Mouse (Mus musculus) spleen, embryonic (tissue): ENCODE measurements around the gene Gm4924.

Experiments
- CTCF ChIA-PET: fragments of 350-600 bp; sonication (Branson Sonifier 250); formaldehyde crosslinking; loops from one replicate; lab custom pipeline; 2022; lab: Charles Lee

Gene Gm4924

DNA sequence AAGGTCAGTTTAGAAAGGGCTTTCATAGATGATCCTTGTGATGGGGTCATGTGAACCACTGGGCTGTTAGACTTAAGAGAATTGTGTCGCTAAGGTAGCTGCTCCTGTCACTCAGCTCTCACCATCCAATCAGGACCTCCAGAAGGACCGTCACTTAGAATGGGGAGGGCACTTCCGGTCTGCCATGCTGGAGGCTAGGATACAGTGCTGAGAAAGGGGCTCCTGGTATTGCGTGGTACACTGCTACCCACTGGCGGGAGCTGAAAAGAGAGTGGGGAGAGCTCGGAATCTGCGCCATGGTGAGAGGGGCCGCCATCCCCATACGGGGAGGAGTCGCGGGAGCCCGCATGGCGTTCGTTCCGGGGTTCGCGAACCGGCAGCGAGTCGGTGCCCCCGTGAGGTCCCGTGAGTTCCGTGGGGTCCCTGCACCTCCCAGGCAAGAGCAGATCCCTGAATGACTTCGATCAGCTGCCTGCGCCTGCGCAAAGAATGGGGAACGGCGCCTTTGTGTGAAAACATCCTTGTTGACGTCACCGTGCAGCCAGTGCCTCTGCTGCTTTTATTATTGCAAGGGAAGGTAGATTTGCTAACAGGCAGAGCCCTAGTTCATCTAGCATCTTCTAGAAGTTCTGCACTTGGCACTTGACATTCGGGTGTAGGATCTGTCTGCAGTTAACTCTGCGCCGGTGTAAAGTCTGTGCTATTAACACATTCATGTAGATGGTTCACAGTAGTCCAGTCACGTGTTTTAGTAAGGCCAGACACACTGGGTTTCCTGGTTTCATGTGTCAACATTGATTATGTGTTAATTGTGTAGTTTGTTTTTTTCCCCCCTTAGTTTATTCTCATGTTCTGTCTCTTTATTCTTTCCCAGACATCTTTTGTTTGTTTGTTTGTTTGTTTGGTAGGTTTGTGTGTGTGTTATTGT is at the start of gene Gm4924:
Gene Gm4924 (plus strand): TSS at position 173 of the 928 bp plus-strand sequence.
- CTCF ChIA-PET = no interaction called here

DNA sequence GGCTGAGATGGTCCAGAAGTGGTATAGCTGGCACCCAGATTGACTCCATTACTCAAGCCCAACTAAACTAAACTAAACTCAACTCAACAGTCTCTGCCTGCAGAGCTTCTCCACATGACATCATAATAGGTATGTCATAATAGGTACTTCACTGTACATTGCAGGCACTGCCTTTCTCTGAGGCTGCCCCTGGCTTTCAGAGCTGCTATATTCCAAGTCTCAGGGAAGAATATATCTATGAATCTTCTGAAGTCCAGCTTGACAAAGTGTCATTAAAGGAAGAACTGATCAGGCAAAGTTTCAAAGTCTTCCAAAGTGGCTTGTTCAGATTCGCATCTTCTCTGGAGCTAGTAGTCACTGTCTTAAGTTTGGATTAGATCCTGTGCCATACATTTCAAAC is 37.6 kb upstream of the Gm4924 start, which contains the start of gene 4932415D10Rik:
Gene 4932415D10Rik (minus strand): TSS at position 101 of the 400 bp plus-strand sequence.
- CTCF ChIA-PET = no interaction called here

DNA sequence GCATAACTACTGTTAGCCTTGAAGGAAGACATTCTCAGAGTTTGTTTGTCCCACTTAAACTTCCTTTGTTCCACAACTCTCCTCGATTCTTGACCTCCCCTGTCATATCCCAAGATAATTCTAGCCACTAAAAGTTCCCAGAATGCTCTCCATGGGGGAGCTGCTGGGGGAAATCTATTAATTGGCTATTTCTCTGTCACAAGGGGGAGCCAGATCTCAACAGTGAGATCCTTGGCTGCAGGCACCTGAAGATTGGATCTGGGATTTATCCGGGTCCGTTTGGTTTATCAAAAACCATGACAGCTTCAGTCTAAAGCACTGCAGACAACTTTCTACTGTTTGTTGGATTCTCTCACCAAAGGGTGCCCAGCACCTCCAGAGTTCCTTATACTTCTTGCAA is 33.9 kb upstream of the Gm4924 start:
- CTCF ChIA-PET = no interaction called here

DNA sequence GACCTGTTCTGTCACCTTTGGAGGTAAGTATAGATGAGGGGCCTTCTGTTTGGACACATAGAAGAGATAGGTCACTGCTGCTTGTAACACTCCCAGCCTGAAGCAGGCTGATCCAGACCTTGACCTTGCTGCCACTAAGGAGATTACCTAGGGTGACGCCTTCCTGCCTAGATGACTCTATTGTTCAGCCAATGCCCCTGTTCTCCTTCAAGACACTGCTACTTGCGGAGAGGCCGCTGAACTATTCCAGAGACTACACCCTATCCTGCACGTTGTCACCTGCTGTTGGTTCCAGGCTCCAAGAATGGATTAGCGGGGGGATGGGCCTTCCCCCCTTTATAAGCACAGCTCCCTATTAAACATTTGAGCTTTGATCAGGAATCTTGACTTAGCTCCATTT is 24.2 kb upstream of the Gm4924 start:
- CTCF ChIA-PET = no interaction called here

DNA sequence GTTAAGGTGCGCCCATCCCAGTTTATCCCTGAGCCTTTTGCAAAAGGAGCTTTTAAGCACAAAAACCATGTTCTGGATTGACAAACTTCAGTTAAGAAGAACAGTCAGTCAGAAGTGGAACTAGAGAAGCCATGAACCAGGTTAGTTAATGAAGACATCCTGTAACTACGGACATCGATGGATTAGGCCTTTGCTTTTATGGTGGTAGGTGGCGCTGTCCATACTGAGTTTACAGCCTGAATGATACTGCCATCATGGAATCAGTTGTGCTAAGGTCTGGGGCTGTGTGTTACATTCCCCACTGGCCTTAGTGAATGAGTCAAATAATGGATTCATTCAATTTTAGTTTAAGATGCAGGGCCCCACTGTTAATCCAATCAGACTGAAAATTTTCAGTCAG is 1.3 kb downstream of the Gm4924 start:
- CTCF ChIA-PET = no interaction called here

DNA sequence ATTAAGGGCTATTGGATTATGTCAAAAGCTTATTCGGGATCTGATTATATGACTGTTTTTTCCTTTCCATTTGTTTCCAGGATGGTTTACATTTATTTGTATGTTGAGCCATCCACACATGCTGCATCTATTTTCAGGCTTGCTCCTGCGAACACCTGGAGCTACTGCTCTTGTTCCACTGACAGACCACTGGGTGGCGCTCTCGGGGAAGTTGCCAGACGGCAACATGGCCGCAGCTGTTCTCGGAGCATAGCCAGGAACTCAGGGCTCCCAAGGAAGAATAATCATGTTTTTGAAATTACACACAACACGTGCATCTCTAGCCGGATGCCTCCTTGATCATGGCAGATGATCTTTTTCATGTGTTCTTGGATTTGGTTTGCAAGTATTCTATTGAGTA is 7.9 kb downstream of the Gm4924 start:
- CTCF ChIA-PET = no interaction called here

DNA sequence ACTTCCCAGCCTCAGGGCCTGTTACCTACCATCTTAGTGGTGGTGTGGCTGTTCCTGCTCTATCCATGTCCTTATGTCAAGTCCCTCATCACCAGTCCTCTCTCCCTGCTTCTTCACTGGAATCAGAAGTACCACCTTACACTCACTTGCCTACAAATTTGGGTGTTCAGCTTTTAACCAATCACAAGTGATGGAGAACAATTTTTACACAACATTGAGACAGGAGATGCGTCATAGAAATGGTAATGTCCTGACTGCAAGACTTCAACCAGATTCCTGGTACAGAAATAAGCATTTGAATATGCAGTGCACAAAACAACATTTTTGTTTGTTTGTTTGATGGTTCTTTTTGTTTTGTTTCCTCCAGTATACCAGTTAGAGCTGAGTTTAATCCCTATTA is 28.9 kb downstream of the Gm4924 start:
- CTCF ChIA-PET = no interaction called here

DNA sequence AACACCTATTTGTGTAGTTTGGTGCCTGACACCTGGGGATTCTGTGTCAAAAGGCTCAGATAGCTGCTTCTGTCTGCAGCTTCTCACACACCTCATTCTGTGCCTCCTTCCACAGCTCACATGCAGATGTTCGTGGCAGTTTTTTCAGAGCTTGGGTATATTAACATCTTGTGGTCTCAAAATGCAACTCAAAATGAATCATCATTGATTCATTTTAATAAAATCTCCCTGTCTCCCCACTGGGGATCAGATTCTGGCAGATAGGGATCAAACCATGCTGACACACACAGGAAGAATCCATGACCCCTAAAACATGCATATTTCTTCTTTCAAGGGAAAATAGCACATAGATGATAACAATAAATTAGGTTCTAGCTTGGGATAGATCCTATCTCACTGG is 55.5 kb downstream of the Gm4924 start:
- CTCF ChIA-PET = no interaction called here

DNA sequence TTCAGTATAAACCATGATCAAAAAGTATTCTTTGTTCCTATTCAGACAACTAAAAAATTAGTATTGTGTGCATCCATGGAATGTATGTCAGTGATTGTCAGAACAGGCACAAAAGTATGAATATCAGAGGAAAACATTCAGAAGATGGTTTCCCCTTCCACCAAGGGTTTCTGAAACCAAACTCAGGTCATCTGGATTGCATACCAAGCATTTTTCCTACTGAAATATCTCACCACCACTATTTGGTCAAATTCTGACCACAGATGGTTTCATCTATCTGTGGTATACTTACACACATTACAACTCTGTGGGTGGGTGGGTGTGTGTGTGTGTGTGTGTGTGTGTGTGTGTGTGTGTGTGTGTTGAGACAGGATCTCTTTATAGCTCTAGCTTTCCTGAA is 69.6 kb downstream of the Gm4924 start:
- CTCF ChIA-PET = no interaction called here
